Mouse (Mus musculus) kidney, postnatal 0 days (tissue): ENCODE results near the gene Aldh9a1. TPM values are rescaled to one million over a fixed set of nuclear protein-coding genes. Genes with fewer than 3 reads are reported as not detected.

Experiments
- ATAC-seq: fragments of 200-750 bp; cut with Nextera tagmentation; replicated peaks from 2 replicates; pipeline ENCODE4 v1.8.0; 2017; ENCODE audit warnings: low read depth, moderate number of reproducible peaks, moderate TSS enrichment, moderate library complexity; ENCODE audit not compliant: low FRiP score
- DNase-seq: peaks from one replicate; pipeline ENCODE4 v3.0.0-alpha.2; 2016; ENCODE audit warnings: low spot score
- H3K27ac ChIP-seq: fragments of 300-500 bp; sonication (generic); 2 replicates; pipeline ENCODE4 v1.5.1; 2014; ENCODE audit warnings: mild to moderate bottlenecking
- H3K27me3 ChIP-seq: fragments of 300-500 bp; sonication (generic); 2 replicates; pipeline ENCODE4 v1.6.1; 2014; ENCODE audit warnings: low read length, mixed read lengths; ENCODE audit not compliant: insufficient read depth
- H3K36me3 ChIP-seq: fragments of 300-500 bp; sonication (generic); 2 replicates; pipeline ENCODE4 v1.6.1; 2014; ENCODE audit warnings: low read length, mixed read lengths; ENCODE audit not compliant: insufficient read depth
- H3K4me1 ChIP-seq: fragments of 300-500 bp; sonication (generic); replicated peaks from 2 replicates; pipeline ENCODE4 v1.6.1; 2014; ENCODE audit warnings: antibody characterized with exemption, low read length, mixed read lengths; ENCODE audit not compliant: insufficient read depth
- H3K4me2 ChIP-seq: fragments of 300-500 bp; sonication (generic); 2 replicates; pipeline ENCODE4 v1.6.1; 2014; ENCODE audit warnings: mild to moderate bottlenecking, low read length, moderate library complexity, mixed read lengths
- H3K4me3 ChIP-seq: fragments of 300-500 bp; sonication (generic); replicated peaks from 2 replicates; pipeline ENCODE4 v1.5.1; 2014; ENCODE audit warnings: low read depth, low read length
- H3K9ac ChIP-seq: fragments of 300-500 bp; sonication (generic); 2 replicates; pipeline ENCODE4 v1.6.1; 2014; ENCODE audit warnings: low read depth, low read length
- H3K9me3 ChIP-seq: fragments of 300-500 bp; sonication (generic); replicated peaks from 2 replicates; pipeline ENCODE4 v1.6.1; 2016; ENCODE audit warnings: low read length, inconsistent platforms, mixed read lengths
- CTCF ChIP-seq: IDR thresholded peaks from 2 replicates; pipeline ENCODE4 v1.5.1; 2016; ENCODE audit warnings: antibody characterized with exemption, low read depth, mild to moderate bottlenecking, moderate library complexity
- WGBS: fragments of 180-500 bp; shearing (Covaris S2); extraction: QIAGEN DNeasy Blood & Tissue Kit; methylation state at CpG from one replicate; pipeline ENCODE4 v1.1.7; 2014; 5-methylcytosine and 5-hydroxymethylcytosine counted together
- polyA plus RNA-seq: library from polyadenylated mRNA; unstranded; fragments of >200 nt; fragmentation: Nextera tagmentation; extraction: Ambion mirVana; gene quantifications from 2 replicates; pipeline ENCODE4 v1.2.1, GENCODE M21; 2015

Aldh9a1 gene
- polyA plus RNA-seq, 1 experiment from 2014 or later, result 54.3 TPM

- H3K4me3 ChIP-seq, result no peak overlapping the region
- H3K9me3 ChIP-seq, result no peaks in the 10 kb centered on the region
- H3K36me3 ChIP-seq, result 0 out of 2 replicates have a peak, but pooled peaks cover 3% of the 10 kb centered on the region
- 20% methylated on average over 15 of the region's 15 CpGs for WGBS
- peak; percentile 58 for DNase-seq
- H3K9ac ChIP-seq, result no peak overlapping the region
- H3K4me1 ChIP-seq, result peaks cover 8% of the 10 kb centered on the region
- TF ChIP-seq CTCF, result no peak
- ATAC-seq, result peak; percentile 74
- no peaks in the 10 kb centered on the region for H3K27me3 ChIP-seq
- 0 out of 2 replicates have a peak overlapping the region, but pooled peaks have one; percentile 8 for H3K27ac ChIP-seq
- 0 out of 2 replicates have a peak overlapping the region, but pooled peaks have one; percentile 23 for H3K4me2 ChIP-seq
Measured at GRCm38 (mm10) chr1:167374003-167374784, 24.4 kb downstream of the Aldh9a1 start.

- Histone ChIP-seq H3K4me1 (peaks cover 8% of the 10 kb centered on the region), H3K27me3 (no peaks in the 10 kb centered on the region), H3K27ac (peak overlapping the region; percentile 8; the same call in 1 of the 2 replicates), H3K4me3 (no peak overlapping the region), H3K9me3 (no peaks in the 10 kb centered on the region), H3K9ac (no peak overlapping the region), H3K4me2 (0 out of 2 replicates have a peak overlapping the region, but pooled peaks have one; percentile 23), H3K36me3 (0 out of 2 replicates have a peak, but pooled peaks cover 3% of the 10 kb centered on the region)
- ATAC-seq (peak; percentile 27), DNase-seq (no peak)
- WGBS, result 52% methylated on average over 2 of the region's 2 CpGs
- no peak for TF ChIP-seq CTCF
Measured at GRCm38 (mm10) chr1:167374942-167375341, 25.2 kb downstream of the Aldh9a1 start.

- WGBS, result 63% methylated on average over 6 of the region's 6 CpGs
- ATAC-seq, result no peak
- no peak for TF ChIP-seq CTCF
- Histone ChIP-seq H3K9ac (no peak overlapping the region), H3K4me3 (no peak overlapping the region), H3K36me3 (0 out of 2 replicates have a peak, but pooled peaks cover 3% of the 10 kb centered on the region), H3K4me2 (no peak overlapping the region), H3K27ac (no peak overlapping the region), H3K27me3 (no peaks in the 10 kb centered on the region), H3K4me1 (peaks cover 8% of the 10 kb centered on the region), H3K9me3 (no peaks in the 10 kb centered on the region)
- DNase-seq, result no peak
Measured at GRCm38 (mm10) chr1:167378019-167378418, 28.2 kb downstream of the Aldh9a1 start.

GRCm38 (mm10) chr1:167379751-167380150 is 30.0 kb downstream of the Aldh9a1 start:
- Histone ChIP-seq H3K4me2 (no peak overlapping the region), H3K27me3 (no peaks in the 10 kb centered on the region), H3K4me1 (peaks cover 2% of the 10 kb centered on the region), H3K4me3 (no peak overlapping the region), H3K27ac (no peak overlapping the region), H3K36me3 (0 out of 2 replicates have a peak, but pooled peaks cover 3% of the 10 kb centered on the region), H3K9me3 (no peaks in the 10 kb centered on the region), H3K9ac (no peak overlapping the region)
- no peak for TF ChIP-seq CTCF
- DNase-seq (no peak), ATAC-seq (no peak)
- 71% methylated on average over 5 of the region's 5 CpGs for WGBS

GRCm38 (mm10) chr1:167380223-167380622 is 30.4 kb downstream of the Aldh9a1 start:
- peak; percentile 81; the same call in 1 of the 2 replicates for ATAC-seq
- Histone ChIP-seq H3K9me3 (no peaks in the 10 kb centered on the region), H3K27me3 (no peaks in the 10 kb centered on the region), H3K4me3 (no peak overlapping the region), H3K4me1 (no peaks in the 10 kb centered on the region), H3K4me2 (no peak overlapping the region), H3K27ac (no peak overlapping the region), H3K9ac (no peak overlapping the region), H3K36me3 (0 out of 2 replicates have a peak, but pooled peaks cover 3% of the 10 kb centered on the region)
- no peak for TF ChIP-seq CTCF
- DNase-seq, result no peak
- WGBS, result 87% methylated on average over 2 of the region's 2 CpGs

GRCm38 (mm10) chr1:167381050-167382015 is 31.5 kb downstream of the Aldh9a1 start:
- Histone ChIP-seq H3K9ac (no peak overlapping the region), H3K9me3 (no peaks in the 10 kb centered on the region), H3K27ac (no peak overlapping the region), H3K27me3 (no peaks in the 10 kb centered on the region), H3K4me2 (no peak overlapping the region), H3K4me3 (no peak overlapping the region), H3K36me3 (0 out of 2 replicates have a peak, but pooled peaks cover under 1% of the 10 kb centered on the region), H3K4me1 (no peaks in the 10 kb centered on the region)
- TF ChIP-seq CTCF, result no peak
- ATAC-seq, result 0 out of 2 replicates have a peak, but pooled peaks have one; percentile 41
- WGBS, result 72% methylated on average over 8 of the region's 8 CpGs
- DNase-seq, result no peak
